Mouse (Mus musculus): ENCODE data around the gene Rap1a. TPM values are rescaled to one million over a fixed set of nuclear protein-coding genes. Genes with fewer than 3 reads are reported as not detected.
A peak's percentile ranks its signal among the peaks of the same experiment; 100 is the strongest.
"Not testable (repeated sequence)": the region's sequence is repeated elsewhere in the genome, so short reads cannot be mapped to it uniquely, and the experiment has no call there.

Rap1a gene
- total RNA-seq, 2 experiments from 2014 or later = 63.7 to 64.7 TPM

DNA sequence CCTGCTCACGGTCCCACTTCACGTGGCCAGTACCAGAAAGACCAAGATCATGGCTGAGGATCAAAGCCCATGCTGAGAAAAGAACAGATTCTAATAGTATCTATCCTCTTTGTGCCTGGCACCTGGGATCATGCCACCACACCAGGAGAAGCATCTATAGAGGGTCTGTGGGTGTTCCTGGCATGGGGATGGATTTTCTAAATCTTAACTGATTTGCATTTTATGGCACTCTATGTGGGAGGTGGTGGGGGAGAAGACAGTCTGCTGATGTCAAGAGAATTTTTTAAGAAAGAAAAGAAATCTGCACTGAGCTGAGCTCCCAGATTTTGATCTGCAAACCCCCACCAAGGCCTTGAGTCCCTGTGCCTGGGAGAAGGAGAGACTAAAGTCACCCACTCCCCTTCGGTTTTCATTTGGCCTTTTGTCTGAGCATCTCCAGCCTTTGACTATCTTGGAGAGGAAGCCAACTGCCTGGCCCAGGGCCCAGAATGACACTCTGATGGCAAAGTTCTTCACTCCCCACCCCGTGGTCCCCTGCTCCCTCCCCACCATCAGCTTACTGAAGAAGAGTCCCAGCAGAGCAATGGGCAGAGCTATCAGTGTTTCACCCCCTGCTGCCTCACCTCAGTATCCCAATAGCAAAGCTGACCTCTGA is 94.6 kb downstream of the Rap1a start:
- peak; percentile 50 to 60 for DNase-seq (ENCODE audit: extremely low spot score in 1 of 2, low spot score in 2 of 2)
- intact Hi-C loops (cut with DNase I) = no loop called here

DNA sequence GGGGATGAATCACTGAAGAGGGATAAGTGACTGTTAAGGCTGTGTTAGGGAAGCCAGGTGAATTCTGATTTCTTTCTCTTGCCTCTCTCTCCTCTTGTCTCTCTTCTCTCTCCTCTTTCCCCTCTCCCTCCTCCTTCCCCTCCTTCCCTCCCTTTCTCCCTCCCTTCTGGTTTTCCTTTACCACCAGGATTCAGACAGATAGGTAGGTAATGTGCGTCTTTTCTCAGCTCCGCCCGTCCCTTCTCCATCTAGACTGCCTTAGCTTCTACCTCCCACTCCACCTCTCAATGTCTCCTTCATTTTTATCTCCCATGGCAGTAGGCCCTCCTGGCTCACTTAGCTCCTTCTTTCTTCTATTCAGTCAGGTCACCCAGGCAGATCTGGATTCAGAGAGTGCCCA is 95.6 kb downstream of the Rap1a start:
- no peak for TF ChIP-seq CTCF (IDR thresholded peaks at IDR 0.05)
- Histone ChIP-seq H3K4me3 (peak overlapping the region; percentile 71), H3K27ac (peak overlapping the region; percentile 95)
- peak in 1 of 2 experiments; percentile 29 for DNase-seq (ENCODE audit: extremely low spot score in 1 of 2, low spot score in 2 of 2)
- intact Hi-C loops (cut with DNase I) = loop anchor here (1.0 kb wide), 2 partner anchors 11 to 12 kb away; no protein-coding TSS in a partner anchor

More for the DNA sequence above, 94.6 kb downstream of the Rap1a start:
- Histone ChIP-seq H3K4me3 (peak overlapping the region; percentile 71), H3K27ac (peak overlapping the region; percentile 95)
- no peak for TF ChIP-seq CTCF (IDR thresholded peaks at IDR 0.05)

- no peak for TF ChIP-seq CTCF (IDR thresholded peaks at IDR 0.05)
- intact Hi-C loops (cut with DNase I) = loop anchor here (1.0 kb wide), 2 partner anchors 11 to 12 kb away; no protein-coding TSS in a partner anchor
- peak; percentile 85 to 92 for DNase-seq (ENCODE audit: extremely low spot score in 1 of 2, low spot score in 2 of 2)
- Histone ChIP-seq H3K4me3 (peak overlapping the region; percentile 71), H3K27ac (peak overlapping the region; percentile 95)
Observed at GRCm38 (mm10) chr3:105705061-105705549, 96.0 kb downstream of the Rap1a start.

DNA sequence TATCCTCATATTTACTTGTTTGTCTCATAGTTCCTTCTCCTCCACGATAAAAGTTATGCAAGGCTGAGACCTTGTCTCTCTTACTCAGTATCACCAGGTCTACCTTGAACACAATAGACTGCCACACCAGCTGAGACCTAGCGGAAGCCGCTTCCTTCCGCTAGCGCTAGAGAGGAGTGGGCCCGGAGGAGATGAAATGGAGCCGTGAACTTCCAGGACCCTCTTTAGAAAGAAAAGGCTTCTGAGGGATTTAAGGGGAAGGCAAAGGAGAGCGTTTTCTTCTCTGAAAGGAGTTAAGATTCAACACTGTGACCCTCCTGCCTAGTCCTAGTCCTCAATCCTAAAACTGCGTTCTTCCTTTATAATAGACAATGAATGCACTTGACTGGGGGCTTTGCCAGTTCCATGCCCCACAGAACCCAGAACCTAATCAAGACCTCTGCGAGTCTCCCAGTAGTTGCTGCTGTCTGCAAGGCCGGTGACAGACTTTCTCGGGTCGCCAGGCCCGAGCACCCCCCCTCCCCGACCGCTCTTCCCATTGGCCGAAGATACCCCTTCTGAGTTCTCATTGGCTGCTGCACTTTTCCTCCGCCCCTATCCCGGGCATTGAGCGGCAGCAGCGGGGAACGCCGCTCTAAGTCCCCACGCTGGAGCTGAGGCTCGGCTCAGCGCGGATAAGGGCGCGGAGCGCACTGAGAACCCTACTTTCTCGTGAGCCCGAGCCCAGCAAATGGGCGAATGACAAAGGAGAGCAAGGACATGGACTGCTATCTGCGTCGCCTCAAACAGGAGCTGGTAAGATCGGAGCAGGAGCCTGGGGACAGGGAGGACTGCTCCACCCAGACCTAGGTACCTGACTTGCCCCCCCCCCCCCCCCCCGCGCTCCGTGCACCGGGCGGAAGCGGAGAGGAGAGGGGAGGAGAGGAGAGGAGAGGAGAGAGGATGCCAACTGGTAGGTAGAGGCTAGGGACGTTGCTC is 96.8 kb downstream of the Rap1a start, which contains the start of gene Inka2:
Gene Inka2, plus strand, starts transcription at position 569 of the 978 bp plus-strand sequence.
- TF ChIP-seq CTCF (IDR thresholded peaks at IDR 0.05) = no peak
- peak within 1 kb of the TSS; percentile 71 for H3K4me3 ChIP-seq
- peak within 1 kb of the TSS; percentile 95 for H3K27ac ChIP-seq
- DNase-seq (ENCODE audit: extremely low spot score in 1 of 2, low spot score in 2 of 2) = peak; percentile 84
- intact Hi-C loops (cut with DNase I) = loop anchor here (1.0 kb wide), 2 partner anchors 11 to 12 kb away; no protein-coding TSS in a partner anchor

DNA sequence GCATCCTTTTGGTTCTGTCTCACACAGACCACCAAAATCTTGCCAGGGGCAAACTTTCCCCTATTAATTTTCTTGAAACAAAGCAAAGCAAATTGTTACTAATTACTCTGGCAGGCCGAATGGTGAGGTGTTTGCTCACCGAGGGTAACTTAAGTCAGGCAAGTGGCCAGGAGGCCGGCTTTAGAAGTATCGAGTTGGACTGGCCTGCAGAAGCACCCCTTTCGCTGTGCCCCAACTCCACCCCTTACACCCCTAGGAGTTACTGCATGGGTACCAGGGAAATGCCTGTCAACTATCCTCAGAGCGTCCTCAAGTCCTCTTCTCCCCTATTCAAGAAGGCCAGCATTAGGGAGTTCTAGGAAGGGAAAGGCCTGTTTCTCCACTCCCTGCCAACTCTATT is 97.6 kb downstream of the Rap1a start:
- Histone ChIP-seq H3K4me3 (no peak overlapping the region), H3K27ac (no peak overlapping the region)
- intact Hi-C loops (cut with DNase I) = no loop called here
- no peak for DNase-seq (ENCODE audit: extremely low spot score in 1 of 2, low spot score in 2 of 2)
- no peak for TF ChIP-seq CTCF (IDR thresholded peaks at IDR 0.05)

DNA sequence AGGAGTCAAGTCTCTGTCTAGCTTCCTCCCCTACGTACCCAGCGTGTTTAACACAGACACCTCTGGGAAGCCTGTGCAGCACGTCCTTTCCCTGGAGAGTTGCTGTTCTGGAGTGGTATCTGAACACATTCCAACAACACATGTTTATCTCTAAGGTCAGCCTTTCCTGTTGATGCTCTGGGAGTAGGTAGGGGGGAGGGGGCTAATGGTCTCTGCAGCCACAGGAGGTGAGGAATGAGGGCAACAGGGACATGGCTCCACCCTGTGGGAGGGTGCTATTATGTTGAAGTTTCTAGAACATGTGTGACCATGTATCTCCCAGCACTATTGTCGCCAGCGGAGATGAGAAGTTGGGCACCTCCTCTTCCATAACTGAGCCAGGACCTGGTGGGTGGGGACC is 99.7 kb downstream of the Rap1a start:
- intact Hi-C loops (cut with DNase I) = no loop called here
- TF ChIP-seq CTCF (IDR thresholded peaks at IDR 0.05) = no peak
- Histone ChIP-seq H3K4me3 (no peak overlapping the region), H3K27ac (no peak overlapping the region)
- DNase-seq (ENCODE audit: extremely low spot score in 1 of 2, low spot score in 2 of 2) = no peak

DNA sequence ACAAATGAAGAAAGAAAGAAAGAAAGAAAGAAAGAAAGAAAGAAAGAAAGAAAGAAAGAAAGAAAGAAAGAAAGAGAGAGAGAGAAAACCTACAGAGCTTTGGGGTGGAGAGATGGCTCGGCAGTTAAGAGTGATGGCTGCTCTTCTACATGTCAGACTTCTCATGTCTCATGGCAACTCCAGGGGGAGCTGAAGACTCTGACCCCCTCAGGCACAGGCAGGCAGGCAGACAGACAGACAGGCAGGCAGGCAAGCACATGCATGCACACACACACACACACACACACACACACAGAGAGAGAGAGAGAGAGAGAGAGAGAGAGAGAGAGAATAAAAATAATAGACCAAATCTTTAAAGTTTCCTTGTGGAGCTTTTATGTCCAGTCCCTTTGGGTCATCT is 100.3 kb downstream of the Rap1a start:
- intact Hi-C loops (cut with DNase I); H3K4me3 ChIP-seq; H3K27ac ChIP-seq; DNase-seq (ENCODE audit: extremely low spot score in 1 of 2, low spot score in 2 of 2): not testable (repeated sequence)

GRCm38 (mm10) chr3:105699241-105699933 is 101.7 kb downstream of the Rap1a start:
- TF ChIP-seq CTCF (IDR thresholded peaks at IDR 0.05) = no peak
- no peak for DNase-seq (ENCODE audit: extremely low spot score in 1 of 2, low spot score in 2 of 2)

DNA sequence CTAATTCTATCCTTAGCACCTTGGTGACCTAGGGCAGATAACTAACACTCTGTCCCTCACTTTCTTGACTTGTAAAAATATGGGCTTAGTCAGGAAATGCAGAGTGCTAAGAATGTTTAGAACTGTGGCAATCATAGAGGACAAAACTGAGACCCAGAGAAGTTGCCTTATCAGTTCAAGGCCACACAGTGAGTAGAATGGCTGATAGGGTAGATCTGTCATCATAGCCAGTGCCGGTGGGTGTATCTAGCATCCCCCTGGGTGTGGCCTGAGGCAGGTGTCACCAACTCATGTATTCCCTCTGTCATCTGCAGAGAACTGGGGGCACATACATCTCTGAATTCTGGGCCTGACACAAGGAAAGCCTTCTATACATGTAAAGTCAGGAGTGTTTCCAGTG is 102.8 kb downstream of the Rap1a start:
- TF ChIP-seq CTCF (IDR thresholded peaks at IDR 0.05) = no peak
- intact Hi-C loops (cut with DNase I) = no loop called here
- no peak for DNase-seq (ENCODE audit: extremely low spot score in 1 of 2, low spot score in 2 of 2)
- Histone ChIP-seq H3K4me3 (no peak overlapping the region), H3K27ac (no peak overlapping the region)

More at GRCm38 (mm10) chr3:105699241-105699933, 101.7 kb downstream of the Rap1a start:
- no peak overlapping the region for H3K4me3 ChIP-seq
- no peak overlapping the region for H3K27ac ChIP-seq
- intact Hi-C loops (cut with DNase I) = no loop called here

- DNase-seq (ENCODE audit: extremely low spot score in 1 of 2, low spot score in 2 of 2) = no peak
- peak overlapping the region; percentile 90 for H3K27ac ChIP-seq
- no peak for TF ChIP-seq CTCF (IDR thresholded peaks at IDR 0.05)
- intact Hi-C loops (cut with DNase I) = no loop called here
- no peak overlapping the region for H3K4me3 ChIP-seq
Observed at GRCm38 (mm10) chr3:105697148-105697441, 104.0 kb downstream of the Rap1a start.

GRCm38 (mm10) chr3:105696387-105697147 is 104.6 kb downstream of the Rap1a start:
- peak in 1 of 2 experiments; percentile 21 for DNase-seq (ENCODE audit: extremely low spot score in 1 of 2, low spot score in 2 of 2)
- H3K27ac ChIP-seq = peak overlapping the region; percentile 90
- intact Hi-C loops (cut with DNase I) = no loop called here
- H3K4me3 ChIP-seq = no peak overlapping the region
- TF ChIP-seq CTCF (IDR thresholded peaks at IDR 0.05) = no peak

Measured in left cerebral cortex, adult 2 months (tissue).